Mouse (Mus musculus): ENCODE results near the gene Cox6a1.

GRCm38 (mm10) chr5:115317645-115318328 lies 31.0 kb downstream of the Cox6a1 start:
- TF ChIP-seq POLR2A (IDR thresholded peaks at IDR 0.05; ENCODE audit: low read depth, low read length) (no peak), CTCF (IDR thresholded peaks at IDR 0.05; ENCODE audit: extremely low read depth, insufficient read length, insufficient replicate concordance, low read depth, low read length) (no peak)

Measured in small intestine, adult 2 months (tissue).